Mouse (Mus musculus): Measurements from ENCODE around the gene 4930562C15Rik. TPM values are rescaled to one million over a fixed set of nuclear protein-coding genes. Genes with fewer than 3 reads are reported as not detected.

The 4930562C15Rik gene
- total RNA-seq, 2 experiments from 2014 or later: not detected

DNA sequence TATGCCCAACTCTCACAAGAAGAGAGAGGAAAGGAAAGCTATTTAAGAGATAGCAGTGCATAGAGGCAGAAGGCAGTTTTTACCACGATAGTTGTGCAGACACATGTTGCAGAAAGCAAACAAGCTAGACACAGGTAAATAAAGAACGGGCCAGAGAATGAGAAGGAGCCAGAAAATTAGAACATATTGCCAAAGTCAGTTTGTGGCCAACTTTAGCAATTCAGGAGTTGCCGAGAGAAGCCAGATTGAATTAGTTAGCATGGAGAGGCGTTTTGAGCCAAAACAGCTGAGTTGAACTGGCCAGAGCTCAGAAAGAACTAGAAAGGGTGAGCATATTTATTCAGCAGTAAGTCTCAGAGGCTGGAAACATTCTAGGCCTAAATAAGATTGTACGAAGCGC lies 57.0 kb downstream of the 4930562C15Rik start:
- no peak for DNase-seq

DNA sequence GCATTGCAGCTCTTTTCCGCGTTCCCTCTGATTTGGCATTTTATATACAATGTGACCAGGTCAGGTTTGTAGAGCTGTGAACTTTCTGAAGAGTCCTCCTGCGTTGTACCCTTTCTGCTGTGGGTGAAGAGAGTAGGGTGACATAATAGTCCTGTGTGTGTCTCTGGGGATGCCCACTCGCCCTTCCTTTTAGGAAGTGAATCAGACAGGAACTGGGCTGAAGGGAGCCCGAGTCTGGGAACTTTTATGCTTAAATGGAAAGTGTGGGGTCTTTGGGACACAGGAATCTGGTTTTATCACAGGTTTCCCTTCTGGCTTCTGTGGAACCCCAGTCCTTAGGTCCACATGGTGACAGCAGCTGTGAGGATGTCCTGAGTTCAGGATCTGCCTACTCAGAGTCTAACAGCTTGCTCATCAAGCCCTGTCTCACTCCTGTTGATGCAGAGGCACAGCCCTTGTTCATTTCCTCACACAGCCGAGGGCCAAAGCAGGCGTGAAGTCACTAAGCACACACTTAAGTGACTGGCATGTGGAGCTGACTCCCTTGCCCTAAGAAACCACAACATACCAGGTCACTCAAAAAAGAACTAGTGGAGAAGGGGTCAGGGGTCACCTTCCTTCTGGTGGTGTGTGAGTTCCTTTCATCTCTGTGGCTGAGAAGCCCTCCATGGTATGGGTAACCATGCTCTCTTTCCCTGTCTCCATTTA lies 59.1 kb downstream of the 4930562C15Rik start:
- no peak for DNase-seq

DNA sequence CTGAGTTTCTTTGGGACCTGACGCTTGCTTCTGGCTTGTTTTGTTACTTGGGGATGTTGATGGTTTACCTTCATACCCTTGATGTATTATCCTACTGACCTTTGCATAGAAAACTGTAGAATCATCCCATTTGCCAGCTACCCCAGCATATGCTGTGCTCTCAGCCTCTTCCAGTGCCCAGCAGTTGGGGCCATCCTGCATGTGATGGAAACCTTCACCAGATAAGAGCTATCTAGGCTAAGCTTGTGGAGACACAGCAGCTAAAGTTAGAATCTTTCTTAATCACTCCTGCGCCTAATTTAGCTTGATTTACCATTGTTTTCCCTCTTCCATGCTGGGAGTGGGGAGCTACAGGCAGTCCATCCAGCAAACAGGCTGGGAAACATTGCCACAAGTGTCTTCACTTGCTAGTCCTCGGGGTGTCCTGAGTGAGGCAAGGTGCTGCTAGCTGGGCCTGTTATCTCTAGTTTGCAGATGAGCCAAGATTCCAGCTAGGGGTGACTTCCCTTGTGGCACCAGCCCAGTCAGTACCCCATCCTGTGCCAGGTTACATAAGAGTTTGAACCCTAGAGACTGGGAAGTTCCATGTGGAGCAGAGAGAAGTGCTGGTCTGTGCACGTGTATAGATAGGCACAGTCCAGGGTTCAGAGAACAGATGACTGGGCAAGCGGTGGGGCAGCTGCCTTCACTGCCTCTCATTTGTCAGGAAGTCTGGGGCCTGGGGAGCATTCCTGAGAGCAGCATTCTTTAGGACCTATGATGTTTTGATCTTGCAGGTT lies 61.2 kb downstream of the 4930562C15Rik start:
- DNase-seq: peak; percentile 69

DNA sequence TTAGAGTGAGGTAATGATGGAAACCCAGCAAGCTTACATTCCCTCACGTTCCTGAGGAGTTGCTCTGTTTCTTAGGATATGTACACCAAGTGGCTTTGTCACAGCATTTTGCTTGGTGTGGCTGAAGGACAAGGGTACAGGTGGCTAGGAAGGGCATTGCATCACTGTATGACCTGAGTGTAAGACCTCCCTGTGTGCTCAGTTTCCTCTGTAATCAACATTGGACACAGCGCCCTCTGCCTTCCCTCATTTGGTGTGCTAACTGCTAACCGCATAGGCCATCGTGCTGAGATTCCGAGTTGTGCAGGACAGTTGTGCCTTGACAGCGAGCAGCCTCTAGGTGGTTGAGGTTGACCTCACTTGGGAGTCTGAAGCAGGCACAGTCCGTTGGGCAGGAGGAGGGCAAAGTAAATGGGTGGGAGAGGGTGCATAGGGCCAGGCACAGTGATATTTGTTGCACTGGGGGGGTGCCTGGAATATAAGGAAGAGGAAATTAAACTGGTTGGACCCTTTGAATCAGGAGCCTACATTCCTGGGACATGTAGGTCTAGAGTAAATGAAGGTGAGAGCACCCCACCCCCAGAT lies 62.0 kb downstream of the 4930562C15Rik start:
- DNase-seq: no peak

DNA sequence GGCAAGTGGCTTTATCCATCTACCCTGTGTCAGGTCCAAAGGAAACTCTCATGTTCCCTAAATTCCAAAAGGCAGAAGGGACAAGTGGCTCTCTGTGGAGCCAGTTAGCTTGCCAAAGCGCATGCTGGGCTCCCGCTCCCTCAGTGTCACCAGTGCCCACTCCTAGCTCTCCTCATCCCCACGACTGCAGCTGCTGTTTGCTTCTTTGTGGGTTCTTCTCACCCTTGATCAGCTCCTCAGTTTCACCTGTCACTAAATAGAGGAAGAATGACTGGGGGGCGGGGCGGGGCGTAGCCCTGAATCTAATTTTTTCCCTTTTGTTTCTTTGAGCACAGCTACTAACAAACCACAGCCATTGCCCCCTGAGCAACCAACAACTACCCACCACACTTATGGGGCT lies 63.7 kb downstream of the 4930562C15Rik start:
- no peak for DNase-seq

DNA sequence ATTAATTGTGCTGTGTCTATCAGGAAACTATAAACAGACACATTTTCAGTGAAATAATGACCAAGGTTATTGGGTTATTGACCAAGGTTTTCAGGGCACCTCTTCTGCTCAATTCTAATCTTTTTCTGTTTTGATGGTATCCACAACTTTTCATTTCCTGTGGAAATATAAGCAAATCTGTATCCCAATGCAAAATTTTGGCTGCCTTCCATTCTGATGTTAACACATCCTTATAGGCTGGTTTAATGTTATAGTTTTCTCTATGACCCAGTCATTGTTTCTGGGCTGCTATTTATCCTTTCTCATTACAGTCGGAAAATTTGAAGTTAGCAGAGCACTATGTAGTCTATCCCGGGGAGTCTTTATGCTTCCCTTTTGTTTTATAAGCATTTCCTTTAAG lies 64.5 kb downstream of the 4930562C15Rik start:
- DNase-seq: no peak

DNA sequence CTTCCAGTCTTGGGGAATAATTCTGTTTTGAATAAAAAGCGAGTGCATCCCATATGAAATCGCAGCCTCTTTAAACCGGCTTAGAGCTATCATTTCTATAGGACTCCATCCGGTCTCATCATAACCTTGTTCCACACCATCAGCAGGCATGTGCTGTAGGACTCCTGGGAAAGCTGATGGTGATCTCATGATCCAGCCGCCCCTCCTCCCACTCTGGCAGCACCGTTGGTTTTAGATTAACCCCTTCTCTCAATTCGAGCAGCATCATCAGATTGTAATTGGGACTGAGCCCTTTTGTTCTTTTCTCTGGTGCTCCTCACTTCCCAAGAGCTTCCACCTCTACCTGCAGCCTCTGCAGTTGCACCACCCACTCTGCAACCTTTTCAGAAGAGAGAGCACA lies 66.0 kb downstream of the 4930562C15Rik start:
- DNase-seq: no peak

DNA sequence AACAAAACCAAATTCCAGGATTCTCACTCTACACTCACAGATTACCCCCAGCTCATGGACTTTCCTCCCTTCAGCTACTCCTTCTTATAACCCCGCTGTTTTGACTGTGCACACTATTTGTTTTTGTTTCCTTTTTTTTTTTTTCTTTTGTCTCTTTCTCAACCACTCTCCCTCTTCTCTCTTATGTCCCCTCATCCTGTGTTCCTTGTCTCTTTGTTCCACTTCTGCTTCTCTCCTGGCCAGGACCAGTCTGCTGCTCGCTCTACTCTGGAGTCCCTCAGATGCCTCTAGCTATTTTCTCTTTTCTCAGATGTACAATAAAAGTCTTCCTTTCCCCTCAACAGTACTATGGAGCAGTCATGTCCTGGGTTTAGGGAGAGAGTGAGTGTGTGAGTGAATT lies 67.2 kb downstream of the 4930562C15Rik start:
- DNase-seq: no peak

DNA sequence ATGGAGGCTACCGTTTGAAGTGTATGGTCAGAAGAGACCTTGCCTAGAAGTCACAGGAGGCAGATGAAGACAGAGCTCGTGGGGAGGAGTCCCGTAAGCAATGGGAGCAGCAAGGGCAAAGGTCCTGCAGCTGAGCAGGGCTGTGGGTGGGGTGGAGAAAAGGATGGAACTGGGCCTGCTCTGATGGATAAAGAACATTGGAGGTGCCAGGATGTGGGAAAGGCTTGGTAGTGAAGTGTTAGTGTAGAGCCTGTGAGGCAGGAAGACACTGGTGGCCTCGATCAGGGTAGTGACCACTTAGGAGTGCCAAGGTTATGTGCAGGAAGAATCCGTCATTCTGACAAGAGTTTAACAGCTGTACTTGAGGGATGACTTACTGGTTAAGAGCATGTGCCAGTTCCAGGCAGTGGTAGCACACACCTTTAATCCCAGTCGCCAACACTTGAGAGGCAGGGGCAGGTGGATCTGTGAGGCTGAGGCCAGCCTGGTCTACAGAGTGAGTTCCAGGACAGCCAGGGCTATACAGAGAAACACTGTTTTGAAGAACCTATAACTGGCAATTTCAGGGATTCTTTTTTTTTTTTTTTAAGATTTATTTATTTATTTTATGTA lies 68.4 kb downstream of the 4930562C15Rik start:
- peak; percentile 50 for DNase-seq

DNA sequence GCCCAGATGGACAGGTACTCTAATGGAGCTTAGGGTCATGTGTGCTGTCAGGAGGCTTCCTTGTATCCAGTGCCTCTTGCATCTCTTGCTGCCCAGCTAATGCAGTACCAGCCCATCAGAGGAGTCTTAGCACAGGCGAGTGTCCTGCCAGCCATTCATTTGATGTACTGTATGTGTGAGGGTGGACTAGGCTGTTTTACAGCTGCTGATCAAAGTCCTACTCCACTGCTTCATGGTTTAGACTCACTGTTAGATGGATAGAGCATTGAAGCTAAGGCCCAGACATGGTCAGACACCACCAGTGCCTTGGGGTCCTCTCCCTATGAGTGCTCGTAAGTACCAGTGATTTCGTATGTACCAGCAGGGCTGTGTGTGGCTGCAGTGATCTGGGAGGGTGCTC lies 69.7 kb downstream of the 4930562C15Rik start:
- no peak for DNase-seq

DNA sequence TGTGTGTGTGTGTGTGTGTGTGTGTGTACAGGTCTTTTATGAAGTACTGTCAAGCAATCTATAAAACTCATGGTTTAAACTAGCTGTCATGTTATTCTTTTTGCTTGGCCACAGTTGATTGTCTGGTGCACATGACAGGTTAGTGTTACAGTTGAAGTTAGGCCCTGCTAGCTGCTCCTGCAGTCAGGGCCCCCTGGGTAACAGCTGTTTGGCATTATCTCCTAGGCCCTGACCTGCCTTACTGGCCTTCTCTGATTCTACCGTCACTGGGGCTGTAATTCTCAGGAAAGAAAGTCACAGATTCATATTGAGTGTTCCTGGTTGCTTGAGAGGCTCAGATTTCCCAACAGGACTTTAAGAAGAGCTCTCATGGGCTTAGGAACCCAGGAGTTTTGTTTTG lies 70.4 kb downstream of the 4930562C15Rik start:
- no peak for DNase-seq

DNA sequence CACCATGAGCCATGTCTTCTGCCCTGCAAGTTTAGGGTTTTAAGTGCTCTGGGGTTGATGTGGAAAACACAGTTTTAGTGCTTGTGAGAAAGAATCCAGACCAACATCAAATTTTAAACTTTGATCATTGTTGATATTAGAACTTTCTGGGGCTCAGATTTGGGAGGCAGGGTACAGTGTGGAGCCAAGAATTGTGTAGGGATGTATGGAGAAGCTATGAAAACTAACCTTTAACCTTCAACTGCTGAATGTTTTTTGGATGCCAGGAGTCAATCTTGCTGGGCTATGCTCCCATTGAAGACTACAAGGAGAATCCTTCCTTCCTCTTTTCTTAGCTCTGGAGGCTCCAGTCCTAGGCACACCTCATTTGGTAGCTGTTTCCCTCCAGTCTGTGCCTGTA lies 71.3 kb downstream of the 4930562C15Rik start:
- no peak for DNase-seq

DNA sequence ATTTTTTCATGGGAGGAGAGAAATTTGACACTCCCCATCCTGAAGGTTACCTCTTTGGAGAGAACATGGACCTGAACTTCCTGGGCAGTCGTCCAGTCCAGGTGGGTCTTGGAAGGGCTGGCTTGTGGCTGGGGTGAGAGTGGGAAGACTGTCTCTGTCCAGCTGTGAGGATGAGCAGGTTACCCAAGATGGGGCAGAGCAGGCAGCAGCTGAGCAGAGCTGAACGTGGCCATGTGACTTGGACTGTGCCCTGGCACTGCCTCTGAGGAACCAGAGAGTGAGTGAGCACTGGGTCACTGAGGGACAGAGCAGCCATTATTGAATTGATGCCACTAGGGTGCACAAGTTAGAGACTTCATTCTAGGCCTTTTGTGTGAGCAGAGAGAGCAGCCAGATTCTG lies 72.2 kb downstream of the 4930562C15Rik start:
- DNase-seq: no peak

DNA sequence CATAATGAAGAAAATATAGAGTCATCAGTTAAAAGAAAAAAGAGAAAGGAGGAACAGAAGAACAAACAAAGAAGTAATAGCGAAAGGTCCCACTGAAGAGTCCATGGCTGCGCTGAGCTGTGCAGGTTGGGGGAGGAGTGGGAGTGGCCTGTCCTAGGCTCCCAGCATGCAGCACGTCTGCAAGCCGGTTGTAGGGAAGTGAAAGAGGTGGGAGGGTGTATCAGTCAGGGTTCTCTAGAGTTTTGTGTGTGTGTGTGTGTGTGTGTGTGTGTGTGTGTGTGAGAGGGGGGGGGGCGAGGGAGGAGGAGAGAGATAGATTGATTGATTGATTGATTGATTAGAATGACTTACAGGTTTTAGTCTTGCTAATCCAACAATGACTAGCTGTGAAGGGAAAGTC lies 72.8 kb downstream of the 4930562C15Rik start:
- no peak for DNase-seq

DNA sequence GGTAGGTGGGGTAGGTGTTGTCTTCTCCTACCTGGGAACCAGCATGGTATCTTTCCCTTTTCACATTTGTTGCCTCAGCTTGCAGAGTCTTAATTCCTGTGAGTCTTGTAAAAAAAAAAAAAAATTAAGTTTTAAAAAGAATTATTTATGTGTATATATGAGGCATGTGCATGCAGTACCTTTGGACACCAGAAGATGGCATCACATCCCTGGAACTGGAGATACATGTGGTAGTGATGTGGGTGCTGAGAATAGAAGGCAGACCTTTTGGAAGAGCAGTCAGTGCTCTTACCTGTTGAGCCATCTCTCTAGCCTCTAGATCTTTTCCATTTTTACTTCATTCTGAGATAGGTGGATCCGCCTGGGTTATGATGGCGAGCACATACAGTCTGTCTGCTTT lies 74.5 kb downstream of the 4930562C15Rik start:
- no peak for DNase-seq

DNA sequence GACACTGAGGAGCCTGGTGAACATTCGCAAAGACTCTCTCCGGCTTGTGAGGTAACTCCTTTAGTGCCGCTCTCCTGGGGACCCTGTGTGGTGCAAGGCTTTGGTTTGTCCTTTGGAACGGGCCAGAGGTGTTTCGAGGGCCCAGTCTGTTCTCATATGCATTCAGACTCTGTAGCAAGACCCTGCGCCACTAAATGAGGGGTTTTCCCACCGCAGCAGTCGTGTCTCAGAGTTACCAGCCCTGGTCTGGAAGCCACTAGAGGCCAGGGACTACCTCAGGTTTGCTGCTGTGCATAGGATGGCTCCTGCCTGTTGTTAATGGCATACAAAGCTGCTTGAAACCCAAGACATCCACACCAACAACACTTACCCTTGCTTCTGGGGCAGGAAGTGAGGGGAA lies 75.5 kb downstream of the 4930562C15Rik start:
- no peak for DNase-seq

DNA sequence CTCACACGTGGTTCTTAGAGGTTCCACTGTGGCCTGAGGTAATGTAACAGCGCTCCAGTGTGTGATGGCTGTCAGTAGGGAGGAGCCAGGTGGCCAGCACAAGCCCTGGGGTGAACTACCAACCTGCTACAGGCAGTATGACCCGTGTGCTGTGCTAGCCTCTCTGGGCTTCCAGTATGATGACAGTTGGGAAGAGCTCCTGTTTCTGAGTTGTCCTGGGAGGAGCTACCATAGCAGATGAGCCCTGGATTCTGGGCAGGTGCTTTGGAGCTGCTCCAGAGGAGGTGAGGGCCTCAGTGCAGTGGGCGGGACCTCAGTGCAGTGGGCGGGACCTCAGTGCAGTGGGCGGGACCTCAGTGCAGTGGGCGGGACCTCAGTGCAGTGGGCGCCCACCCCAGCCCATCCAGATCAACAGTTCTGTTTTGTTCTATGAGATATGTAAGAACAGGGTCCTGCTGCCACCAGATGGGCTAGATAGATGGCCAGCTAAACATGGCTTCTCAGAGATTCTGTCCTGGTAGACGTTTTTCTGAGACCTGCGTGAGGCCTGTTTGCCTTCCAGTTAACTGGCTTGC lies 76.9 kb downstream of the 4930562C15Rik start:
- DNase-seq: no peak

DNA sequence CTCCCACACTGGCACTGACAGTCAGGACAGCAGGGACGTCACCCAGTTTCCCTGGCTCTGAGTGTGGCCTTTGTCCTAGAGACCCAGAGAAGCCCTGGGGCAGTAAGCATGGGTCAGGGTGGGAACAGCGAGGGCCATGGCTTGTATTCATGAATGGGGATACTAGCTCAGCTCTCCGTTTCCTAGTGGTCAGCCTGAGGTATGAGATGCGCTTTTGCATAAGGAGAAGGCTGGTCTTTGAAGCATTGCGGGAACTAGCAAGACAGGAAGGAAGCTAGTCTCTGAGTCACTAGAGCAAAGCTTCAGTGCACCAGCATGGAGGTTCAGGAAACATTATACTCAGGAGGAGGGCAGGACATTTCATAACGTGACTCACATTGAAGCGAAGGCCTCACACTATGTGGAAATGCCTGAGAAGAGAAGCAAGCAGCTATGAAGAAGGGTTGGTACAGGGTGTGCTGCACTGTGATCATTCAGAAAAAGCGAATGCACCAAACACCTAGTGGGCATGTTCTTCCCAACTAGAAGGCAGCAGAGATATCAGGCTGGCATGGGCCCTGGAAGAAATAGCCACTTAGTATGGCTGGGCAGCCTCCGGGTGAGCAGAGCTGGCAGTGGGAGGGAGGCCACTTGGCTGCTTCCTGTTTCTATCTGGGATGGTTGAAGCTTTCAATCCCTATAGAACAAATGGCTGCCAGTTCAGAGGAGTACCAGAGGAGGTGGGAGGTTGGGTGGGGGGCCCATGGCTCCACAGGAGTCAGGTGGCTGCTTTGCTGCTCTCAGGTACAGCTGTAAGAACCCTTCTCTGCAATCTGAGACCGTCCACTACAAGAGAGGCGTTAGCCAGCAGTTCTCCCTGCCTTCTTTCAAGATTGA lies 77.9 kb downstream of the 4930562C15Rik start:
- DNase-seq: no peak

DNA sequence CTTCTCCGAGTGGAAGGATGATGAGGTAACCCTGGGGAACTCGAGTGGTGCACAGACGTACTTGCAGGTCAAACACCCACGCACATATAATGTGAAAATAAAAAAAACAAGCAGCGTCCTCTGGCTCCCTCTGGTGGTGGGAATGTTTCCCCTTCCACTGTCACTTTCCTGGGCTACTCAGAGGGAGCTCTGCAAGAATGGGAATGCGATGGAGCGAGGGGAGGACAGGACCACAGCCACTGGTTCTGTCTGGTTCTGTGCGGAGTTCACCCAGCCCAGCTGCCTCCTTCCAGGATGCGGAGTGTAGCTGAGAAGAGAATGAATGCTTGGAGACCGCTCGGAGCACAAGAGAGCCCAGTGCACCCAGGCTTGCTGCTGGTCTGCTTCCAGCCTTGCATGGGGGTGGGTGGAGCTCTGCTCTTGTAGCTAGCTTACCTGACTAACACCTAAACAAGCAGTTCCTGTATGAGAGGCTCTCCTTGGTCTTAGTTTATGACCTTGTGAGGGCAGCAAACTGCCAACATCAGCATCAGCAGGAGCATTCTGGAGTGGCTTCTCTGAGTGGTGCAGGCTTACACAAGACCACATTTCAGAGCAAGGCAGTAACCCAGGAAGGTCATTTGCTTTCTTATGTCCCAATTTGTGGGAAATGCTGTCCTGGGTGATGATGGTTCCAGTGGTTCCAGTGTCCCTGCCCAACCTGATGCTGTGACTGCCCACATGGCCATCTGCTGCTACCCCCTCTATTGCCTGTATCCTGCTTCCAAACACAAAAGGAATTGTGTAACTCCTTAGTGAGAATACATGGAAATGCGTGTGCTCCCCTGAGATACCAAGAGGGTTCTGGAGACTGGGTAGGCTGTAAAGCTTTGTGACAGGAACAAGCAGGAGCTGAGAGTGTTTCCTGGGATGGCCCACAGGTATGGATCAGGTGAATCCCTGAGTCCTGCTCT lies 78.8 kb downstream of the 4930562C15Rik start:
- DNase-seq: peak; percentile 59

DNA sequence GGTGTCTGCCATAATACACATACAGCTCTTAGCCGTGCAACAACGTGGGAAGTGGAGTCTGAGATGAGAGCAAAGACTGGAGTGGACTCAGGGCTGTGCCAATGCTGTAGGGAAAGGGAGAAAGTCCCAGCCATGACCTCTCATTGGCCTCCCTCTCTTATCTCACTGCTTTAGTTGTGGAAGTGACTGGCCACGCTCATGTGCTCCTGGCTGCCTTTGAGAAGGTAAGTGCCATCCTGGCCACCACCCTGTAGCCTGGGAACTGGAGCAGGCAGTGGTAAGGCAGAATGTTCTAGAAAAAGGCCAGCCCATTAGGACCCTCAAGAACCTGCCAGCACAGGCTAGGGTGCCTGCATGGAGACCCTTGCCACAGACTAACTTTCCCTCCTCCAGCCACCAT lies 80.7 kb downstream of the 4930562C15Rik start:
- no peak for DNase-seq

Data from gastrocnemius, postnatal 25 days (tissue).